In genomic region chr1:133256347-133256746, GRCm38 (mm10) we compare ENCODE assay signal across 10 mouse cellular contexts. TPM values are rescaled to one million over a fixed set of nuclear protein-coding genes. Genes with fewer than 3 reads are reported as not detected.
DNase-seq lines count a peak whose midpoint lies in the region; ATAC-seq and TF ChIP-seq lines count a peak whose summit lies in the region.
"Had no signal": no experiment of that assay in that cellular context is flagged by ENCODE, and none has a peak within 500 bp of the region (broad histone marks: within the 10 kb centered on the region; RNA-seq: fewer than 3 reads in every experiment).

No protein-coding gene starts in this region.

- no peak for TF ChIP-seq EP300 in stomach, postnatal 0 days (optimal IDR thresholded peaks at IDR 0.05)

- H3K4me3 ChIP-seq in hindbrain, embryonic 10.5 days = no peak overlapping the region
- no peak overlapping the region for H3K4me3 ChIP-seq in hindbrain, embryonic 11.5 days (ENCODE audit: low read depth, low read length)
- H3K4me3 ChIP-seq in neural tube, embryonic 14.5 days (ENCODE audit: low read depth, low read length) = no peak overlapping the region
- no peak overlapping the region for H3K4me3 ChIP-seq in hindbrain, embryonic 14.5 days (replicated peaks; ENCODE audit: low read length)
- H3K4me3 ChIP-seq in stomach, postnatal 0 days (ENCODE audit: low read depth, low read length) = peak overlapping the region; percentile 15; the same call in 1 of the 2 replicates
- H3K4me3 ChIP-seq: neural tube, embryonic 12.5 days had no signal

- no peak for ATAC-seq in hindbrain, embryonic 11.5 days (ENCODE audit: low FRiP score)
- ATAC-seq in neural tube, embryonic 14.5 days (ENCODE audit: low read depth) = no peak
- ATAC-seq in hindbrain, embryonic 14.5 days (ENCODE audit: low FRiP score) = no peak
- ATAC-seq in stomach, postnatal 0 days (ENCODE audit: low FRiP score, low TSS enrichment) = no peak

- DNase-seq in hindbrain, embryonic 10.5 days (ENCODE audit: low spot score) = no peak
- no peak for DNase-seq in hindbrain, embryonic 11.5 days (ENCODE audit: low spot score)
- no peak for DNase-seq in neural tube, embryonic 10.5 days (ENCODE audit: extremely low spot score, low spot score)
- no peak for DNase-seq in hindbrain, embryonic 14.5 days (ENCODE audit: low spot score)
- DNase-seq in stomach, postnatal 0 days (ENCODE audit: low spot score) = no peak
- DNase-seq in spleen, postnatal 36 days (ENCODE audit: low spot score in 2 of 2) = no peak
- DNase-seq in embryo, embryonic 9.5 days (ENCODE audit: extremely low spot score) = no peak
- DNase-seq: lung, adult 2 months had no signal

- H3K4me1 ChIP-seq in hindbrain, embryonic 10.5 days (replicated peaks) = peaks cover 67% of the 10 kb centered on the region
- H3K4me1 ChIP-seq in hindbrain, embryonic 11.5 days (replicated peaks; ENCODE audit: control insufficient read depth, insufficient read depth, low read length) = peaks cover 14% of the 10 kb centered on the region; the same call in 1 of the 2 replicates
- H3K4me1 ChIP-seq in neural tube, embryonic 14.5 days (ENCODE audit: control insufficient read depth, insufficient read depth, low read length) = peaks cover 36% of the 10 kb centered on the region
- peaks cover 57% of the 10 kb centered on the region for H3K4me1 ChIP-seq in hindbrain, embryonic 14.5 days (replicated peaks; ENCODE audit: control insufficient read depth, insufficient read depth, low read length)
- H3K4me1 ChIP-seq in stomach, postnatal 0 days (replicated peaks; ENCODE audit: control insufficient read depth, insufficient read depth) = peaks cover 24% of the 10 kb centered on the region

- peaks cover 17% of the 10 kb centered on the region for H3K36me3 ChIP-seq in hindbrain, embryonic 10.5 days
- H3K36me3 ChIP-seq in hindbrain, embryonic 11.5 days (ENCODE audit: control insufficient read depth, insufficient read depth, low read length) = no peaks in the 10 kb centered on the region
- H3K36me3 ChIP-seq in neural tube, embryonic 14.5 days (ENCODE audit: control insufficient read depth, insufficient read depth, low read length) = peaks cover 11% of the 10 kb centered on the region; the same call in 1 of the 2 replicates
- H3K36me3 ChIP-seq in hindbrain, embryonic 14.5 days (replicated peaks; ENCODE audit: control insufficient read depth, insufficient read depth) = peaks cover 18% of the 10 kb centered on the region
- H3K36me3 ChIP-seq in stomach, postnatal 0 days (ENCODE audit: control insufficient read depth, insufficient read depth, low read length) = 0 out of 2 replicates have a peak, but pooled peaks cover 3% of the 10 kb centered on the region

- no peak overlapping the region for H3K9ac ChIP-seq in hindbrain, embryonic 11.5 days (ENCODE audit: low read depth, low read length)
- H3K9ac ChIP-seq in neural tube, embryonic 14.5 days (replicated peaks; ENCODE audit: low read depth, low read length) = 0 out of 2 replicates have a peak overlapping the region, but pooled peaks have one; percentile 16
- H3K9ac ChIP-seq in hindbrain, embryonic 14.5 days = no peak overlapping the region
- peak overlapping the region; percentile 31; the same call in 1 of the 2 replicates for H3K9ac ChIP-seq in stomach, postnatal 0 days (ENCODE audit: low read length)
- H3K9ac ChIP-seq: neural tube, embryonic 12.5 days had no signal

- peak overlapping the region; percentile 9; the same call in 1 of the 2 replicates for H3K27ac ChIP-seq in hindbrain, embryonic 10.5 days
- no peak overlapping the region for H3K27ac ChIP-seq in hindbrain, embryonic 11.5 days (ENCODE audit: low read depth, low read length)
- no peak overlapping the region for H3K27ac ChIP-seq in neural tube, embryonic 14.5 days (ENCODE audit: low read depth, low read length)
- 0 out of 2 replicates have a peak overlapping the region, but pooled peaks have one; percentile 4 for H3K27ac ChIP-seq in hindbrain, embryonic 14.5 days
- peak overlapping the region; percentile 42 for H3K27ac ChIP-seq in stomach, postnatal 0 days (replicated peaks)
- H3K27ac ChIP-seq: neural tube, embryonic 12.5 days had no signal

- WGBS in hindbrain, embryonic 10.5 days = 79% methylated on average over 8 of the region's 8 CpGs
- 77% methylated on average over 8 of the region's 8 CpGs for WGBS in hindbrain, embryonic 11.5 days
- WGBS in neural tube, embryonic 14.5 days = 75% methylated on average over 8 of the region's 8 CpGs
- WGBS in hindbrain, embryonic 14.5 days = 73% methylated on average over 8 of the region's 8 CpGs
- WGBS in stomach, postnatal 0 days = 40% methylated on average over 8 of the region's 8 CpGs

- H3K27me3 ChIP-seq in hindbrain, embryonic 10.5 days (ENCODE audit: insufficient read depth, poor library complexity, severe bottlenecking) = peaks cover 11% of the 10 kb centered on the region
- no peaks in the 10 kb centered on the region for H3K27me3 ChIP-seq in hindbrain, embryonic 11.5 days (ENCODE audit: control insufficient read depth, insufficient read depth, low read length)
- no peaks in the 10 kb centered on the region for H3K27me3 ChIP-seq in neural tube, embryonic 14.5 days (ENCODE audit: control insufficient read depth, insufficient read depth, low read length)
- no peaks in the 10 kb centered on the region for H3K27me3 ChIP-seq in hindbrain, embryonic 14.5 days (ENCODE audit: control insufficient read depth, insufficient read depth, low read length)
- H3K27me3 ChIP-seq in stomach, postnatal 0 days (ENCODE audit: control insufficient read depth, insufficient read depth, low read length) = no peaks in the 10 kb centered on the region
- H3K27me3 ChIP-seq: neural tube, embryonic 12.5 days had no signal

- no peak overlapping the region for H3K4me2 ChIP-seq in hindbrain, embryonic 11.5 days (replicated peaks; ENCODE audit: low read depth, low read length)
- H3K4me2 ChIP-seq in neural tube, embryonic 14.5 days (ENCODE audit: low read depth, low read length) = no peak overlapping the region
- no peak overlapping the region for H3K4me2 ChIP-seq in hindbrain, embryonic 14.5 days (replicated peaks)
- peak overlapping the region; percentile 33; the same call in 1 of the 2 replicates for H3K4me2 ChIP-seq in stomach, postnatal 0 days (replicated peaks; ENCODE audit: low read depth)
- H3K4me2 ChIP-seq: neural tube, embryonic 12.5 days had no signal

- no peaks in the 10 kb centered on the region for H3K9me3 ChIP-seq in hindbrain, embryonic 10.5 days
- no peaks in the 10 kb centered on the region for H3K9me3 ChIP-seq in hindbrain, embryonic 11.5 days (ENCODE audit: control insufficient read depth, low read length)
- H3K9me3 ChIP-seq in neural tube, embryonic 14.5 days (ENCODE audit: control insufficient read depth, low read length) = no peaks in the 10 kb centered on the region
- no peaks in the 10 kb centered on the region for H3K9me3 ChIP-seq in hindbrain, embryonic 14.5 days (ENCODE audit: control insufficient read depth, low read length)
- H3K9me3 ChIP-seq in stomach, postnatal 0 days (ENCODE audit: control insufficient read depth, low read length) = no peaks in the 10 kb centered on the region
- H3K9me3 ChIP-seq: neural tube, embryonic 12.5 days had no signal

- no peak for TF ChIP-seq CTCF in stomach, postnatal 0 days (IDR thresholded peaks at IDR 0.05; ENCODE audit: low read depth)

RNA-seq across cellular contexts. Expression of gene Golt1a, which starts 53.3 kb away (rescaled TPM):
- not detected in 2 replicates for polyA plus RNA-seq in hindbrain, embryonic 10.5 days (2016; fragmentation: Nextera tagmentation; extraction: Ambion mirVana)
- polyA plus RNA-seq in hindbrain, embryonic 11.5 days (2014; fragmentation: Nextera tagmentation; extraction: Ambion mirVana) = not detected in 2 replicates
- not detected in 2 replicates for polyA plus RNA-seq in neural tube, embryonic 14.5 days (2014; fragmentation: Nextera tagmentation; extraction: Ambion mirVana)
- not detected in 2 replicates for polyA plus RNA-seq in hindbrain, embryonic 14.5 days (2014; fragmentation: Nextera tagmentation; extraction: Ambion mirVana)
- 7.6 and 10.8 TPM in 2 replicates for polyA plus RNA-seq in stomach, postnatal 0 days (2015; fragmentation: Nextera tagmentation; extraction: Ambion mirVana)
- polyA plus RNA-seq: neural tube, embryonic 12.5 days had no signal

Comparison
In these comparisons a context has a peak if more than half of its experiments do, and no peak if none do; other contexts are left out.
1. H3K27ac ChIP-seq: peak in hindbrain, embryonic 10.5 days (single experiment), hindbrain, embryonic 14.5 days (single experiment) and stomach, postnatal 0 days (single experiment); none in hindbrain, embryonic 11.5 days (single experiment) and neural tube, embryonic 14.5 days (single experiment).
2. H3K9ac ChIP-seq: peak in neural tube, embryonic 14.5 days (single experiment) and stomach, postnatal 0 days (single experiment); none in hindbrain, embryonic 11.5 days (single experiment) and hindbrain, embryonic 14.5 days (single experiment).